Mouse (Mus musculus) heart, embryonic 10.5 days (tissue): ENCODE measurements around the gene Tnfrsf1a. TPM values are rescaled to one million over a fixed set of nuclear protein-coding genes. Genes with fewer than 3 reads are reported as not detected.

Experiments
- DNase-seq: peaks from one replicate; pipeline ENCODE4 v3.0.0-alpha.2; 2017; ENCODE audit warnings: low spot score
- H3K27ac ChIP-seq: fragments of 300-500 bp; sonication (generic); 2 replicates; pipeline ENCODE4 v1.5.1; 2016; ENCODE audit warnings: mild to moderate bottlenecking
- H3K27me3 ChIP-seq: fragments of 300-500 bp; sonication (generic); 2 replicates; pipeline ENCODE4 v1.6.1; 2016; ENCODE audit warnings: mild to moderate bottlenecking; ENCODE audit not compliant: poor library complexity, insufficient read depth, severe bottlenecking
- H3K36me3 ChIP-seq: fragments of 300-500 bp; sonication (generic); 2 replicates; pipeline ENCODE4 v1.6.1; 2016; ENCODE audit warnings: mild to moderate bottlenecking, moderate library complexity
- H3K4me1 ChIP-seq: fragments of 300-500 bp; sonication (generic); 2 replicates; pipeline ENCODE4 v1.6.1; 2016; ENCODE audit warnings: mild to moderate bottlenecking
- H3K4me3 ChIP-seq: fragments of 300-500 bp; sonication (generic); 2 replicates; pipeline ENCODE4 v1.5.1; 2016; ENCODE audit warnings: mild to moderate bottlenecking, moderate library complexity
- H3K9me3 ChIP-seq: fragments of 300-500 bp; sonication (generic); 2 replicates; pipeline ENCODE4 v1.6.1; 2016; ENCODE audit warnings: mild to moderate bottlenecking, moderate library complexity
- WGBS: fragments of 180-500 bp; shearing (Covaris S2); methylation state at CpG from one replicate; pipeline ENCODE4 v1.1.7; 2016; 5-methylcytosine and 5-hydroxymethylcytosine counted together
- polyA plus RNA-seq: library from polyadenylated mRNA; unstranded; fragments of >200 nt; fragmentation: Nextera tagmentation; extraction: Ambion mirVana; gene quantifications from 2 replicates; pipeline ENCODE4 v1.2.1, GENCODE M21; 2016

The Tnfrsf1a gene
- polyA plus RNA-seq, 1 experiment from 2014 or later, result 33.6 TPM

DNA sequence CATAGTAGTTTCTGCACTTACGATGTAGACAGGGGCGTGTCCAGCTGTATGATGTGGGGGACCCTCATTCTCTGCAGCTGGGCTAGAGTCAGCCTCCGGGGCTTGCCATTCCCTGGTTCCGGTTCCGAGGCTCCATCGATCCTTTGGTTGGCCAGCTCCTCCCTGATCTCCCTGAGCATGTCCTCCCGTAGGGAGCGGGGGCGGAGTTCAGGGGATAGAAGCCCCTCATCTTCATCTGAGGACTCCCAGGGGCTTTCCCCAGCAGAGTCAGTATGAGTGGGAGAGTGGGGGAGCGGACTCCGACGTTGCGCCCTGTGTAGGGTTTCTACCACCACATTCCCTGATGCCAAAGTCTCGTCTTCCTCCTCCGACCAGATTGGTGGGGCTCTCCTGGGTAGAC, 13.9 kb downstream of the Tnfrsf1a start:
- H3K4me3 ChIP-seq, result peak overlapping the region; percentile 13
- H3K27ac ChIP-seq, result no peak overlapping the region
- peaks cover 47% of the 10 kb centered on the region for H3K4me1 ChIP-seq
- no peak for DNase-seq
- H3K9me3 ChIP-seq, result no peaks in the 10 kb centered on the region
- peaks cover 43% of the 10 kb centered on the region for H3K36me3 ChIP-seq
- WGBS, result 16% methylated on average over 15 of the region's 15 CpGs
- peaks cover 67% of the 10 kb centered on the region for H3K27me3 ChIP-seq

DNA sequence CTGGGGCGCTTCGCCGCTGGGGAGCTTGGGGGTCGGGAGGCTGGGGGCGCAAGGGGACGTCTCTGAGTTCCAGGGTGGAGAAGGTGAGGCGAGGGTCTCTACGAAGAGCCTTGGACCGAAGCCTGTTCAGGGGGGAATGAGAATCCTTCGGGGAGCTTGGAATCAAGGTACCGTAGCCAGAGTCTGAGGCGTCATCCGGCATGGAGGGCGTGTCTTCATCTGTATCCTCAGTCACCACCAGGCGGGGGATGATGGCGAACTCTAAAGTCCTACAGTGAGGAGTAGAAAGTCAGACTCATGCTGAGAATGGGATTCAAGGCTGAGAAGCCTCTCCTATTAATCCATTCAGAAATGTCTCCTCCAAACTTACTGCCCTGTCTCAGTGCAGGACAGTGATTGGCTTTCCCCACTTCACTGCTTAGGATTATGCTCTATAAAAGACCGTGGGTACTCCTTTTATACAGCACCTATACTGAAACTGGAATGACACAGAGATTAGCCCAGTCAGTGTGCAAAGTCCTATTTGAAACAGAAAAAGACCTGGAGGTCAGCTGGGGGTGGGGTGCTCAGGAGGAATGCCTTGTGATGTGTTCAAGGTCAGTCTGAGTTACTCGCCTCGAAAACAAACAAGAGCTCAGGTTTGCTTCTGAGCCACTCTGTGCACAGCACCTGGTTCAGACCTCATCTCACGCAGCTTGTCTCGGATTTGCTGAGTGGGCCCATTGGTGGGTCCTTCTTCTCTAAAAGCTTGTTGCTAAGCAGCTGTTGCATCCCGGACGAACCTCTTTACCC, 14.5 kb downstream of the Tnfrsf1a start:
- no peak for DNase-seq
- Histone ChIP-seq H3K27ac (no peak overlapping the region), H3K4me3 (peak overlapping the region; percentile 13), H3K9me3 (no peaks in the 10 kb centered on the region), H3K27me3 (peaks cover 65% of the 10 kb centered on the region), H3K4me1 (peaks cover 50% of the 10 kb centered on the region), H3K36me3 (peaks cover 37% of the 10 kb centered on the region)
- 9% methylated on average over 23 of the region's 23 CpGs for WGBS

DNA sequence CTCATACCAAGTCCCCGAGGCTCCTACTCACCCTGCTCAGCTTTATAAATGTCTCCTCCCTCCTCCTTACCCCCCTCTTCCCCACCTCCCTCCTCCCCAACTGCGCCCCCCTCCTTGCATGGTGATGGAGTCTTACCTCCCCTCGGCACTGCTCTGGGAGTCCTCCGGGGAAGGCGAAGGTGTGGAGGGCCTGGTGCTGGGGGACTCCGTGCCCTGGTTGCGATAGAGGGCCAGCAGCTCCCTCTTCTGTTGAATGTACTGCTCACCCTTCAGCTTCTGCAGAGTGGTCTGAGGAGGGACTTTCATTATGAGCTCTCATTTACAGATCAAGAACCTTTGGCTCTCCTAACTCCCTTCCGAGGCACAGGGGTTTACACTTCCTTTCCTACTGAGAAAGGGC, 15.3 kb downstream of the Tnfrsf1a start:
- WGBS, result 4% methylated on average over 8 of the region's 8 CpGs
- Histone ChIP-seq H3K27ac (no peak overlapping the region), H3K9me3 (no peaks in the 10 kb centered on the region), H3K27me3 (peaks cover 65% of the 10 kb centered on the region), H3K4me3 (0 out of 2 replicates have a peak overlapping the region, but pooled peaks have one; percentile 10), H3K4me1 (peaks cover 48% of the 10 kb centered on the region), H3K36me3 (peaks cover 30% of the 10 kb centered on the region)
- no peak for DNase-seq

DNA sequence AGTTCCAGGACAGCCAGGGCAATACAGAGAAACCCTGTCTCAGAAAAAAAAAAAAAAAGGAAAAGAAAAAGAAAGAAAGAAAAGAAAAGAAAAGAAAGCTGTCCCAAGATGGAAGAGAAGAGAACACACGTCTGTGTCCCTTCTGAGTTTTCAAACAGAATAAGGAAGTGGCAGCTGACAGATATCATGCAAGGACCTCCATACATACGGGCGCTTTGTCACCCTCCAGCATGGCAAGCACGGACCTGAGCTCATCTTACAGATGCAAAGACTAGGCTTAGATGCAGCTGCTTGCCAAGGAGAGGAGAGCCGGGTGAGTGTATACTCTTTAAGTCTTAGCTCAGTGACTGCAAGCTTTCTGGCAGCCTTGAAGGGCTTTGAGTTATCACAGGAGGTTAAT, 16.4 kb downstream of the Tnfrsf1a start:
- no peak overlapping the region for H3K4me3 ChIP-seq
- no peaks in the 10 kb centered on the region for H3K9me3 ChIP-seq
- H3K27ac ChIP-seq, result no peak overlapping the region
- peaks cover 20% of the 10 kb centered on the region for H3K36me3 ChIP-seq
- DNase-seq, result no peak
- H3K4me1 ChIP-seq, result peaks cover 58% of the 10 kb centered on the region
- H3K27me3 ChIP-seq, result peaks cover 64% of the 10 kb centered on the region
- 78% methylated on average over 5 of the region's 5 CpGs for WGBS

DNA sequence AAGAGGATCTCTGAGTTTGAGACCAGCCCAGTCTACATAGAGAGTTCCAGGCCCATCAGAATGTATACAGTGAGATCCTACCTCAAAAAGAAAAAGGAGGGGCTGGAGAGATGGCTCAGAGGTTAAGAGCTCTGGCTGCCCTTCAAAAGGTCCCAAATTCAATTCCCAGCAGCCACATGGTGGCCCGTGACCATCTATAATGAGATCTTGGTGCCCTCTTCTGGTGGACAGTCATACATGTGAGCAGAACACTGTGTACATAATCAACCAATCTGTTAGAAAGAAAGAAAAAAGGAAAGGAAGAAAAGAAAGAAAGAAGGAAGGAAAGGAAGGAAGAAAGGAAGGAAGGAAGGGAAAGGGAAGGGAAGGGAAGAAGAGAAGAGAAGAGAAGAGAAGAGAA, 17.0 kb downstream of the Tnfrsf1a start:
- WGBS, result 76% methylated on average over 1 of the region's 1 CpGs
- Histone ChIP-seq H3K27me3 (peaks cover 59% of the 10 kb centered on the region), H3K36me3 (peaks cover 14% of the 10 kb centered on the region), H3K4me3 (no peak overlapping the region), H3K9me3 (no peaks in the 10 kb centered on the region), H3K27ac (no peak overlapping the region), H3K4me1 (peaks cover 58% of the 10 kb centered on the region)
- DNase-seq, result no peak

DNA sequence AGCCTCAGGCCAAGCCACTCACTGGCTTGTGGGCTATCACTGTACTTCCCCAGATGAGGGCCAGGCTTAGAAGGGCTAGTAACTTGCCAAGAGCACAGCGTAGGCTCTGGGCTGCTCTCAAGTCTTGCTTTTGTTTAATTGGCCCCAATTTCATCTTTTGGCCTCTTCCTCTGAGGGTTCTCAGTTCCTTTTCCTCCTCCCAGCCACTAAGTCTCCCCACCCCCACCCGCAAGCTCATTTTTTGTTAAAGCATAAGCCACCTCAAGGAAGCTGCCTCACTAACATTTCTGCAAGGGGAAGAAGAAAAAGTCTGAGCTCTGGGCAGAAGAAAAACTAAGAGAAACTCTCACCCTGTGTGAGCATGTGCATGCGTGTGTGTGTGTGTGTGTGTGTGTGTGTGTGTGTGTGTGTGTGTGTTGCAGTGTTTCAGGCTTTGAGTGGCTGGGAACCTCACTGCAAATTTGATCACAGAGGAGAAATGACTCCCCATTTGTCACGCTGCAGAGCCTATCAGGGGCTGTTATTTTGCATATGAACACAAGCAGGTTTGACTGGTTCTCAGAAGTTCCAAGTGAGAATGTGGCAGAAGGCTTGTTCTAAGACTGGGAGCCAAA, 18.7 kb downstream of the Tnfrsf1a start:
- H3K4me1 ChIP-seq, result peaks cover 46% of the 10 kb centered on the region
- 52% methylated on average over 4 of the region's 4 CpGs for WGBS
- H3K4me3 ChIP-seq, result no peak overlapping the region
- H3K27me3 ChIP-seq, result peaks cover 58% of the 10 kb centered on the region
- DNase-seq, result no peak
- H3K36me3 ChIP-seq, result no peaks in the 10 kb centered on the region
- H3K27ac ChIP-seq, result no peak overlapping the region
- H3K9me3 ChIP-seq, result no peaks in the 10 kb centered on the region

DNA sequence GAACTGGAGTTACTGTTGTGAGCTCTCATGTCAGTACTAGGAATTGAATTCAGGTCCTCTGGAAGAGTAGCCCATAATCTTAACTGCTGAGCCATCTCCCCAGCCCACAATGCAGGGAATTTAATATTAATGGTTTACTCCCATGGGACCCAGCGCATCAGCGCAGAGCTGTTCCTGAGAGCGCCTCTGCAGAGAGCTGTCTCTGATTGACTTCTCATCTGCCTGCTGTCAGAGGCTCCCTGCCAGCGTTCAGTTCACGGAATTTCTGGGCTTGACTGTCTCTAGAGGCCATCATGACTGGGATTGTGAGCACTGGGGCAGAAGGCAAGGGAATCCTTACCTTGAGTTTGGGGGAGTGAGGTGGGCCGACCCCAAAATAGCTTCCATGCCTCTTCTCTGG, 27.9 kb downstream of the Tnfrsf1a start:
- WGBS, result 52% methylated on average over 6 of the region's 6 CpGs
- H3K4me1 ChIP-seq, result peaks cover 38% of the 10 kb centered on the region
- no peak for DNase-seq
- H3K27ac ChIP-seq, result no peak overlapping the region
- peaks cover 98% of the 10 kb centered on the region for H3K27me3 ChIP-seq
- H3K9me3 ChIP-seq, result no peaks in the 10 kb centered on the region
- H3K4me3 ChIP-seq, result no peak overlapping the region
- no peaks in the 10 kb centered on the region for H3K36me3 ChIP-seq

DNA sequence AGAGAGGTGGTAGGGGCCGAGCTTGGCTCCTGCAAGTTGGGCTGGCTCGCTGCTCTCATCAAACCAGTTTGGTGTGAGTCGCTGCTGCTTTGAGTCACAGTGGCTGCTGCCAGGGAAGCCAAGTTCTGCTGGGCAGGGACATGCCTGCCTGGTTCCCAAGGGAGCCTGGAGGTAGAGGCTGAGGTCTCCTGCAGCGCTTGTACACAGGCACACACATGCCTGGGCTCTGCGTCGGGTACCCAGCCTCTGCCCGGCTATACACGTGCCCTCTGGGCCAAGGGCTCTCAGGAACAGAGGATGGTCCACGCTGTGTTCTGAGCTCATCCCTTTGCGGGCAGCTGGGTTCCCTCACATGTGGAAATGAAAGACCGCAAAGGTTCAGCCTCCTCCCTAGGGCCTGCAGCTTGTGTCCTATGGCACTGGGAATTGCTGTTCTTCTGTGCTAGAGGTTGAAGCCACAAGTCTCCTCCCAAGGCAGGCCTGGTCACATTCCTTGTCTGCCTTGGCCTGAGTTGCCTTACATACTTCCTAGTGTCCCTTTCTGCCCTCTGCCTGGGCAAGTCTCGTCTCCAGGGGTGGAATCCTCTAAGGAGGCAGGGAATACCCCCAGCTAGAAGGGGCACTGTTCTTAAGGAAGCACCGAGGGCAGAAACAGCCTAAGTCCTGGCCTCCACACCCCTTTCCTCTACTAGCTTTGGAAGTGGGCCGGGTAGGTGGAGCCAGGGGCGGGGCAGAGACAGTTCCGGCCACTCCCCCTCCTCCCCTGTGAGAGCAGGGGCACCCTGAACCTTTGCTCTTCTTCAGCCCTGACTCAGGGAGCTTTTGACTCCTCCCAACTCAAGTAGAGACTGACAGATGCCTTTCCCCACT, 28.7 kb downstream of the Tnfrsf1a start:
- peak; percentile 73 for DNase-seq
- H3K4me1 ChIP-seq, result peaks cover 38% of the 10 kb centered on the region
- H3K36me3 ChIP-seq, result no peaks in the 10 kb centered on the region
- peak overlapping the region; percentile 36 for H3K4me3 ChIP-seq
- 0 out of 2 replicates have a peak overlapping the region, but pooled peaks have one; percentile 32 for H3K27ac ChIP-seq
- H3K27me3 ChIP-seq, result peaks cover 98% of the 10 kb centered on the region
- WGBS, result 32% methylated on average over 16 of the region's 16 CpGs
- H3K9me3 ChIP-seq, result no peaks in the 10 kb centered on the region

DNA sequence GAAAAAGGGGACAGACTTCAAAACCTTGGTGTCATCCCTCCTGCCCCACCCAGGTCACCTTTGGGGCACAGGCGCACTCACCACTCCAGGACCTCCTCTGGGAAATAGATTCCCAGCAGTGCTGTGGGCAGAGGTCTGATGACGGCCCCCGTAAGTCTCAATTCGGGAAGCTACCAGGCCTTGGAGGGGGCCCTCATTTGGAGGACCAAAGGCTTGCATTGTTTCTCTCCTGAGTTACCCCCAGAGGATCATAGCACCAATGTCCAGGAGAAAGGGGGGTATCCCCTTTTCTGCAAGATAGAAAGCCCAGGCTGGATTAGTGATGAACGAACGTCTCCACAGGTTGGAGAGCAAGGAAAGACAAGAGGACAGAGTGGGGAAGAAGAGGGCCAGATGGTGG, 29.5 kb downstream of the Tnfrsf1a start:
- H3K27ac ChIP-seq, result no peak overlapping the region
- no peaks in the 10 kb centered on the region for H3K36me3 ChIP-seq
- 8% methylated on average over 6 of the region's 6 CpGs for WGBS
- peaks cover 38% of the 10 kb centered on the region for H3K4me1 ChIP-seq
- H3K27me3 ChIP-seq, result peaks cover 96% of the 10 kb centered on the region
- DNase-seq, result no peak
- H3K4me3 ChIP-seq, result peak overlapping the region; percentile 36; the same call in 1 of the 2 replicates
- H3K9me3 ChIP-seq, result no peaks in the 10 kb centered on the region

DNA sequence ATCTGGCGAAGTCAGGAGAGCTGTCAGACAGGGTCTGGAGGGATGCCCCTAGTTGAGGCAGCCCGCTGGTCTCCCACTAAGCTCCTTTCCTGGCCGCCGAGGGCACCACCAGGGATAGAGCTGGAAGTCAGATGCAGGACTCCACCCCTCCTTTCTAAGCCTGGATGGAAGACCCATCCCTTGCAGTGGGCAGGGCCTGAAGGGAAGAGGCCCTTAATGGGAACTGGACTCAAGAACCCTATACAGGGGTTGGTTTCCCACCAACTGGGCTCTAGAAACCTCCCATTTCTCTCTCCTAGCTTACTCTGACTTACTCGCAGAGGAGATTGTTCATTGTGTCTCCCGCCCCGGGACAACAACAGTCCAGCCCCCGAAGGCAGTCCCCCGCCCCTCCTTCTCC, 30.6 kb downstream of the Tnfrsf1a start:
- Histone ChIP-seq H3K27me3 (peaks cover 93% of the 10 kb centered on the region), H3K27ac (no peak overlapping the region), H3K9me3 (no peaks in the 10 kb centered on the region), H3K4me3 (peak overlapping the region; percentile 52), H3K4me1 (peaks cover 41% of the 10 kb centered on the region), H3K36me3 (no peaks in the 10 kb centered on the region)
- WGBS, result 2% methylated on average over 9 of the region's 9 CpGs
- DNase-seq, result no peak

DNA sequence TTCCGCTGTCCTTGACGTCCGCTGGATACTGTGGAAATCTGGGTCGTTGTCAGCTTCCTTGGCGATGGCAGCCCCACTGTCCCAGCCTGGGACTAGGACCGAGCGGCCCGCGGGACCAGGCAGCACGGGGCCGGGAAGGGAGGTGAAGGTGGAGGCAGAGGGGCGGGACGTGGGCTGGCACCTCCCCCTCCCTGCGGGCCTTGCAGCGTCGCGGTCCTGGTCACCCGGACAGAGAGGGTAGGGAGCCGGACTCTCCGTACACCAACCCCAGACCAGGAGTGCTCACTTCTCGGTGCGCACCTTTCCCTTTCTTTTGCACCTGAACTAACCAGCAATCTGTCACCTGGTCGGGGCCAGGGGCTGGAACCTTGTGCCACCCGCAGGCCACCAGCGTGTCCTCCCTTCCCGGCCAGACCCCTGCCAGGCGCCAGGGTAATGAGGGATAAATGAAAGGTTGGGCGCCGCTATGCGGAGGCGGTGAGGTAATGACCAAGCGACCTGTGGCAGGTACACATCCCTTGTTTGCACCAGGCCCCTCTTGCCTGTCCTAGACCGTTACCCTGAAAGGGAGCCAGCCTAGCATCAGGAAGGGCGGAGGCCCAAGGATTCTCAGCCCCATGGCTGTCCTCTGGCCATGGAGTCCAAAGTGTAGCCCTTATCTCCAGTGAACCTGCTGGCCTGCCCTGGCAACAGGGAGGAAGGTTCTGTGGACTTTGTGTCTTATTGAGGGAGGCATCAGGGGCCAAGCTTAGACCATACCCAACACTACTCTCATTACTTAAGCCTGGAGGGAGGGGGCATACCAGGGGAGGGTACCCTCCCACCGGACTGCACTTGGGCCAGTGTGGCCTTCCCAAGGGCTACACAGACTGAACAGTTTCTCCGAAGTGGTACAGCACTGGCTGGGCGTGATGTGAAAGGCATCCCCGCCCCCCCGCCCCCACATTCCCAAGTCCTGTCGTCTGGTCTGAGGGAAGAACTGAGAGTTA, 31.5 kb downstream of the Tnfrsf1a start, which contains the start of gene Plekhg6:
Gene Plekhg6 (minus strand): TSS at position 422 of the 989 bp plus-strand sequence.
- Histone ChIP-seq H3K27ac (no peak within 1 kb of the TSS), H3K9me3 (no peaks in the 10 kb centered on the region), H3K4me1 (peaks cover 46% of the 10 kb centered on the region), H3K27me3 (peaks cover 91% of the 10 kb centered on the region), H3K36me3 (no peaks in the 10 kb centered on the region), H3K4me3 (peak within 1 kb of the TSS; percentile 52)
- DNase-seq, result no peak
- WGBS, result 8% methylated on average over 40 of the region's 40 CpGs

DNA sequence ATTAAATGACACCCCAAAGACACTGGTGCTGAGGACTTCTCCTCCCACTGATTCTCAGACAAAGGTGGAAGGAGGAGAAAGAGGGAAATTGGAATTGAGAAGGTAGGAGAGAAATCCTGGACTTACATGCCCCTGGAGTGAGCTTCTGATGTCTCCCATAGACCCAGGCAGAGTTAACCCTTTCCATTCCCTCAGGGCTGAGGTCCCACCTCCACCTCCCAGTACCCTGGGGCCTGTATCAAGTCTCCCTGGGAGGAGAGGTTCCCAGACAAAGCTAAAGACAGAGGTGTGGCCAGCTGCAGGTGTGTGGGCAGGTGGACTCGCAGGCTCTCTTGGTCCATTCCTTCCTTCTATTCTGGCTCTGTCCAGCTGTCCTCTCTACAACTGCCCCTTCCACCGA, 32.9 kb downstream of the Tnfrsf1a start:
- Histone ChIP-seq H3K27ac (no peak overlapping the region), H3K27me3 (peaks cover 79% of the 10 kb centered on the region), H3K9me3 (no peaks in the 10 kb centered on the region), H3K4me3 (no peak overlapping the region), H3K4me1 (peaks cover 46% of the 10 kb centered on the region), H3K36me3 (no peaks in the 10 kb centered on the region)
- DNase-seq, result peak; percentile 70
- WGBS, result 67% methylated on average over 2 of the region's 2 CpGs
